Mouse (Mus musculus) G1E (cell line): ENCODE data around the gene Fgf10. TPM values are rescaled to one million over a fixed set of nuclear protein-coding genes. Genes with fewer than 3 reads are reported as not detected.

Experiments used
- ATAC-seq: 2 replicates; pipeline ENCODE4 v1.8.0; 2016; ENCODE audit warnings: mild to moderate bottlenecking; ENCODE audit not compliant: insufficient number of reproducible peaks, poor library complexity, low FRiP score, severe bottlenecking; ENCODE audit errors: extremely low read depth
- DNase-seq: peaks from one replicate; pipeline ENCODE4 v3.0.0; 2012; ENCODE audit warnings: low spot score
- H3K27me3 ChIP-seq: 2 replicates; pipeline ENCODE4 v1.6.1; 2012; ENCODE audit warnings: mild to moderate bottlenecking, low read length, inconsistent platforms; ENCODE audit not compliant: insufficient read depth
- H3K36me3 ChIP-seq: replicated peaks from 2 replicates; pipeline ENCODE3; 2012; ENCODE audit warnings: mild to moderate bottlenecking, inconsistent platforms
- H3K4me1 ChIP-seq: 2 replicates; pipeline ENCODE4 v1.6.1; 2012; ENCODE audit warnings: low read depth, low read length, inconsistent platforms, mixed read lengths; ENCODE audit not compliant: insufficient read depth
- H3K4me3 ChIP-seq: 2 replicates; pipeline ENCODE4 v1.5.1; 2012; ENCODE audit warnings: low read depth, mild to moderate bottlenecking, inconsistent platforms, low read length, moderate library complexity, mixed read lengths
- H3K9me3 ChIP-seq: replicated peaks from 2 replicates; pipeline ENCODE4 v1.6.1; 2012; ENCODE audit warnings: inconsistent platforms
- CTCF ChIP-seq: IDR thresholded peaks from 2 replicates; pipeline ENCODE4 v1.5.1; 2012; ENCODE audit warnings: low read depth, low read length, inconsistent platforms, mixed read lengths
- GATA1 ChIP-seq: IDR thresholded peaks from 2 replicates; pipeline ENCODE4 v1.6.1; 2012; ENCODE audit warnings: borderline replicate concordance, low read length, inconsistent platforms, mixed read lengths
- GATA2 ChIP-seq: IDR thresholded peaks from 2 replicates; pipeline ENCODE4 v1.6.1; 2012; ENCODE audit warnings: low read depth, low read length, inconsistent platforms, borderline replicate concordance
- POLR2AphosphoS5 ChIP-seq: IDR thresholded peaks from 2 replicates; pipeline ENCODE4 v1.6.1; 2012; ENCODE audit warnings: low read depth, low read length, inconsistent platforms; ENCODE audit not compliant: insufficient replicate concordance
- TAL1 ChIP-seq: conservative IDR thresholded peaks from 2 replicates; pipeline ENCODE4 v1.6.1; 2012; ENCODE audit warnings: low read depth, low read length, inconsistent platforms, mixed read lengths
- polyA plus RNA-seq: library from polyadenylated mRNA; stranded (reverse); fragments of >175 nt; gene quantifications from 2 replicates; pipeline ENCODE4 v1.2.3, GENCODE M21; 2012
- total RNA-seq, 2 experiments: library from RNA; stranded (forward) in 1 of 2; stranded (reverse) in 1 of 2; fragments of 200-1000 nt in 1 of 2; fragments of >200 nt in 1 of 2; fragmentation: Nextera tagmentation in 1 of 2; gene quantifications; 2 replicates each; pipeline ENCODE4 v1.2.3; 2014 to 2017

Gene Fgf10
- total and polyA plus RNA-seq, 3 experiments: 0.11 to 7.8 (median 0.33) TPM

GRCm38 (mm10) chr13:118739854-118740411 lies 70.3 kb downstream of the Fgf10 start:
- H3K36me3 ChIP-seq: no peaks in the 10 kb centered on the region
- H3K4me3 ChIP-seq: no peak overlapping the region
- TF ChIP-seq POLR2AphosphoS5: no peak
- no peak for TF ChIP-seq TAL1
- no peak for TF ChIP-seq GATA1
- TF ChIP-seq CTCF: no peak
- no peak for TF ChIP-seq GATA2
- no peaks in the 10 kb centered on the region for H3K4me1 ChIP-seq
- DNase-seq: no peak
- H3K27me3 ChIP-seq: no peaks in the 10 kb centered on the region
- no peaks in the 10 kb centered on the region for H3K9me3 ChIP-seq
- no peak for ATAC-seq

- TF ChIP-seq CTCF: no peak
- TF ChIP-seq TAL1: no peak
- no peak for TF ChIP-seq GATA2
- TF ChIP-seq POLR2AphosphoS5: no peak
- no peak for TF ChIP-seq GATA1
- DNase-seq (no peak), ATAC-seq (no peak)
- no peaks in the 10 kb centered on the region for H3K9me3 ChIP-seq
- no peaks in the 10 kb centered on the region for H3K36me3 ChIP-seq
- H3K4me3 ChIP-seq: no peak overlapping the region
- H3K4me1 ChIP-seq: no peaks in the 10 kb centered on the region
- H3K27me3 ChIP-seq: no peaks in the 10 kb centered on the region
These were observed 73.2 kb downstream of the Fgf10 start for GRCm38 (mm10) chr13:118742788-118743187.

- H3K9me3 ChIP-seq: no peaks in the 10 kb centered on the region
- no peak overlapping the region for H3K4me3 ChIP-seq
- no peak for ATAC-seq
- DNase-seq: no peak
- no peaks in the 10 kb centered on the region for H3K36me3 ChIP-seq
- no peaks in the 10 kb centered on the region for H3K4me1 ChIP-seq
- TF ChIP-seq GATA2 (no peak), CTCF (no peak), TAL1 (no peak), POLR2AphosphoS5 (no peak), GATA1 (no peak)
- no peaks in the 10 kb centered on the region for H3K27me3 ChIP-seq
These were observed 75.2 kb downstream of the Fgf10 start for GRCm38 (mm10) chr13:118744806-118745205.

GRCm38 (mm10) chr13:118746427-118746826 lies 76.8 kb downstream of the Fgf10 start:
- ATAC-seq: no peak
- Histone ChIP-seq H3K27me3 (no peaks in the 10 kb centered on the region), H3K9me3 (no peaks in the 10 kb centered on the region), H3K4me3 (no peak overlapping the region), H3K36me3 (no peaks in the 10 kb centered on the region), H3K4me1 (no peaks in the 10 kb centered on the region)
- no peak for TF ChIP-seq CTCF
- no peak for TF ChIP-seq GATA2
- no peak for TF ChIP-seq POLR2AphosphoS5
- TF ChIP-seq TAL1: no peak
- TF ChIP-seq GATA1: no peak
- no peak for DNase-seq

GRCm38 (mm10) chr13:118754024-118754423 lies 84.4 kb downstream of the Fgf10 start:
- no peak for ATAC-seq
- Histone ChIP-seq H3K27me3 (no peaks in the 10 kb centered on the region), H3K9me3 (no peaks in the 10 kb centered on the region), H3K36me3 (no peaks in the 10 kb centered on the region), H3K4me1 (0 out of 2 replicates have a peak, but pooled peaks cover 2% of the 10 kb centered on the region), H3K4me3 (no peak overlapping the region)
- TF ChIP-seq TAL1 (no peak), GATA1 (no peak), POLR2AphosphoS5 (no peak), GATA2 (no peak), CTCF (no peak)
- no peak for DNase-seq

- H3K36me3 ChIP-seq: no peaks in the 10 kb centered on the region
- TF ChIP-seq GATA1: no peak
- TF ChIP-seq TAL1: no peak
- no peak for TF ChIP-seq POLR2AphosphoS5
- no peak for TF ChIP-seq GATA2
- no peak for TF ChIP-seq CTCF
- no peak for DNase-seq
- H3K9me3 ChIP-seq: no peaks in the 10 kb centered on the region
- 0 out of 2 replicates have a peak, but pooled peaks cover 2% of the 10 kb centered on the region for H3K4me1 ChIP-seq
- H3K4me3 ChIP-seq: no peak overlapping the region
- no peaks in the 10 kb centered on the region for H3K27me3 ChIP-seq
- ATAC-seq: peak; percentile 58
These were observed 89.4 kb downstream of the Fgf10 start for GRCm38 (mm10) chr13:118759021-118759420.
